Mouse (Mus musculus) midbrain, postnatal 0 days (tissue): Measurements from ENCODE around the gene Tank. TPM values are rescaled to one million over a fixed set of nuclear protein-coding genes. Genes with fewer than 3 reads are reported as not detected.

Experiments
- ATAC-seq: fragments of 200-750 bp; cut with Nextera tagmentation; 2 replicates; pipeline ENCODE4 v1.8.0; 2017; ENCODE audit warnings: moderate number of reproducible peaks, mild to moderate bottlenecking, moderate TSS enrichment, moderate library complexity; ENCODE audit not compliant: low FRiP score
- DNase-seq: peaks from one replicate; pipeline ENCODE4 v3.0.0-alpha.2; 2015; ENCODE audit warnings: low spot score
- H3K27ac ChIP-seq: fragments of 300-500 bp; sonication (generic); 2 replicates; pipeline ENCODE4 v1.5.1; 2014; ENCODE audit warnings: low read depth, mild to moderate bottlenecking, low read length, mixed read lengths
- H3K27me3 ChIP-seq: fragments of 300-500 bp; sonication (generic); 2 replicates; pipeline ENCODE4 v1.6.1; 2014; ENCODE audit warnings: low read length, control low read depth, mixed read lengths; ENCODE audit not compliant: insufficient read depth
- H3K36me3 ChIP-seq: fragments of 300-500 bp; sonication (generic); 2 replicates; pipeline ENCODE4 v1.6.1; 2014; ENCODE audit warnings: low read length, control low read depth, mixed read lengths; ENCODE audit not compliant: insufficient read depth
- H3K4me1 ChIP-seq: fragments of 300-500 bp; sonication (generic); 2 replicates; pipeline ENCODE4 v1.6.1; 2014; ENCODE audit warnings: mild to moderate bottlenecking, control low read depth, antibody characterized with exemption, low read length, mixed read lengths; ENCODE audit not compliant: insufficient read depth
- H3K4me2 ChIP-seq: fragments of 300-500 bp; sonication (generic); 2 replicates; pipeline ENCODE4 v1.6.1; 2014; ENCODE audit warnings: low read depth, mild to moderate bottlenecking, low read length, mixed read lengths; ENCODE audit not compliant: poor library complexity, severe bottlenecking
- H3K4me3 ChIP-seq: fragments of 300-500 bp; sonication (generic); 2 replicates; pipeline ENCODE4 v1.5.1; 2014; ENCODE audit warnings: low read depth, mild to moderate bottlenecking, low read length, moderate library complexity
- H3K9ac ChIP-seq: fragments of 300-500 bp; sonication (generic); replicated peaks from 2 replicates; pipeline ENCODE4 v1.6.1; 2014; ENCODE audit warnings: mild to moderate bottlenecking, low read length, moderate library complexity, mixed read lengths; ENCODE audit not compliant: poor library complexity, severe bottlenecking
- H3K9me3 ChIP-seq: fragments of 300-500 bp; sonication (generic); 2 replicates; pipeline ENCODE4 v1.6.1; 2016; ENCODE audit warnings: low read length, control low read depth
- CTCF ChIP-seq: IDR thresholded peaks from 2 replicates; pipeline ENCODE4 v1.5.1; 2016; ENCODE audit warnings: antibody characterized with exemption, mild to moderate bottlenecking
- WGBS: fragments of 180-500 bp; shearing (Covaris S2); extraction: QIAGEN DNeasy Blood & Tissue Kit; methylation state at CpG from one replicate; pipeline ENCODE4 v1.1.7; 2014; 5-methylcytosine and 5-hydroxymethylcytosine counted together
- polyA plus RNA-seq: library from polyadenylated mRNA; unstranded; fragments of >200 nt; fragmentation: Nextera tagmentation; extraction: Ambion mirVana; gene quantifications from 2 replicates; pipeline ENCODE4 v1.2.1, GENCODE M21; 2015
- total RNA-seq: library from RNA; depleted of rRNA; stranded (reverse); fragments of >200 nt; gene quantifications from 2 replicates; pipeline ENCODE4 v1.2.3, GENCODE M21; 2014

Gene Tank
- total and polyA plus RNA-seq, 2 experiments from 2014 or later = 25.4 to 25.8 TPM

- no peaks in the 10 kb centered on the region for H3K36me3 ChIP-seq
- no peaks in the 10 kb centered on the region for H3K27me3 ChIP-seq
- no peak overlapping the region for H3K4me3 ChIP-seq
- no peaks in the 10 kb centered on the region for H3K4me1 ChIP-seq
- DNase-seq = no peak
- TF ChIP-seq CTCF = no peak
- no peak overlapping the region for H3K9ac ChIP-seq
- ATAC-seq = no peak
- H3K4me2 ChIP-seq = no peak overlapping the region
- H3K27ac ChIP-seq = no peak overlapping the region
- WGBS = 85% methylated on average over 5 of the region's 5 CpGs
- 0 out of 2 replicates have a peak, but pooled peaks cover 3% of the 10 kb centered on the region for H3K9me3 ChIP-seq
These were observed 20.4 kb upstream of the Tank start for GRCm38 (mm10) chr2:61557848-61558471.

GRCm38 (mm10) chr2:61561058-61561457, 17.3 kb upstream of the Tank start:
- 0% methylated on average over 1 of the region's 1 CpGs for WGBS
- H3K4me3 ChIP-seq = no peak overlapping the region
- no peak for TF ChIP-seq CTCF
- H3K27ac ChIP-seq = no peak overlapping the region
- H3K4me2 ChIP-seq = no peak overlapping the region
- H3K36me3 ChIP-seq = no peaks in the 10 kb centered on the region
- H3K9ac ChIP-seq = no peak overlapping the region
- H3K27me3 ChIP-seq = no peaks in the 10 kb centered on the region
- no peaks in the 10 kb centered on the region for H3K4me1 ChIP-seq
- 0 out of 2 replicates have a peak, but pooled peaks cover 3% of the 10 kb centered on the region for H3K9me3 ChIP-seq
- DNase-seq (no peak), ATAC-seq (no peak)

- Histone ChIP-seq H3K27ac (no peak overlapping the region), H3K4me1 (no peaks in the 10 kb centered on the region), H3K9ac (no peak overlapping the region), H3K4me3 (no peak overlapping the region), H3K36me3 (no peaks in the 10 kb centered on the region), H3K27me3 (no peaks in the 10 kb centered on the region), H3K4me2 (no peak overlapping the region), H3K9me3 (0 out of 2 replicates have a peak, but pooled peaks cover 3% of the 10 kb centered on the region)
- DNase-seq (no peak), ATAC-seq (no peak)
- 80% methylated on average over 6 of the region's 6 CpGs for WGBS
- no peak for TF ChIP-seq CTCF
These were observed 15.2 kb upstream of the Tank start for GRCm38 (mm10) chr2:61563202-61563601.

GRCm38 (mm10) chr2:61567045-61567783, 11.2 kb upstream of the Tank start:
- DNase-seq (no peak), ATAC-seq (no peak)
- no peak for TF ChIP-seq CTCF

GRCm38 (mm10) chr2:61569181-61569580, 9.2 kb upstream of the Tank start:
- WGBS = 94% methylated on average over 6 of the region's 6 CpGs
- H3K9ac ChIP-seq = no peak overlapping the region
- ATAC-seq = no peak

More at GRCm38 (mm10) chr2:61567045-61567783, 11.2 kb upstream of the Tank start:
- no peak overlapping the region for H3K9ac ChIP-seq
- H3K4me1 ChIP-seq = no peaks in the 10 kb centered on the region
- H3K4me2 ChIP-seq = no peak overlapping the region
- no peaks in the 10 kb centered on the region for H3K9me3 ChIP-seq
- no peaks in the 10 kb centered on the region for H3K36me3 ChIP-seq
- H3K27ac ChIP-seq = no peak overlapping the region
- no peaks in the 10 kb centered on the region for H3K27me3 ChIP-seq
- no peak overlapping the region for H3K4me3 ChIP-seq
- 73% methylated on average over 4 of the region's 4 CpGs for WGBS

GRCm38 (mm10) chr2:61571343-61571955, 6.9 kb upstream of the Tank start:
- H3K4me3 ChIP-seq = no peak overlapping the region

More at GRCm38 (mm10) chr2:61569181-61569580, 9.2 kb upstream of the Tank start:
- H3K27me3 ChIP-seq = no peaks in the 10 kb centered on the region
- no peaks in the 10 kb centered on the region for H3K9me3 ChIP-seq
- TF ChIP-seq CTCF = no peak
- no peak for DNase-seq
- H3K4me2 ChIP-seq = no peak overlapping the region
- no peak overlapping the region for H3K27ac ChIP-seq
- no peaks in the 10 kb centered on the region for H3K36me3 ChIP-seq
- H3K4me3 ChIP-seq = no peak overlapping the region
- no peaks in the 10 kb centered on the region for H3K4me1 ChIP-seq

More at GRCm38 (mm10) chr2:61571343-61571955, 6.9 kb upstream of the Tank start:
- no peak for TF ChIP-seq CTCF
- no peaks in the 10 kb centered on the region for H3K36me3 ChIP-seq
- H3K9me3 ChIP-seq = no peaks in the 10 kb centered on the region
- H3K27ac ChIP-seq = no peak overlapping the region
- H3K4me1 ChIP-seq = no peaks in the 10 kb centered on the region
- no peaks in the 10 kb centered on the region for H3K27me3 ChIP-seq
- DNase-seq = no peak
- WGBS = 79% methylated on average over 4 of the region's 4 CpGs
- H3K9ac ChIP-seq = no peak overlapping the region
- ATAC-seq = no peak
- H3K4me2 ChIP-seq = no peak overlapping the region
